Mouse (Mus musculus): ENCODE data around the gene Pradc1. TPM values are rescaled to one million over a fixed set of nuclear protein-coding genes. Genes with fewer than 3 reads are reported as not detected.

Pradc1 gene
- polyA plus RNA-seq, 1 experiment = 16.7 TPM

GRCm38 (mm10) chr6:85431274-85431841 lies 20.4 kb downstream of the Pradc1 start:
- DNase-seq (ENCODE audit: low read depth) = no peak
- TF ChIP-seq CTCF (IDR thresholded peaks at IDR 0.05; ENCODE audit: borderline replicate concordance, extremely low read depth, insufficient read depth, insufficient read length) = no peak
- no peak for TF ChIP-seq POLR2A (IDR thresholded peaks at IDR 0.05; ENCODE audit: borderline replicate concordance, extremely low read depth, insufficient read depth, insufficient read length, poor library complexity, severe bottlenecking)

GRCm38 (mm10) chr6:85423836-85424379 lies 27.9 kb downstream of the Pradc1 start, which contains the start of gene Noto:
Gene Noto, plus strand, starts transcription at chr6:85423886.
- TF ChIP-seq CTCF (IDR thresholded peaks at IDR 0.05; ENCODE audit: borderline replicate concordance, extremely low read depth, insufficient read depth, insufficient read length) (no peak), POLR2A (IDR thresholded peaks at IDR 0.05; ENCODE audit: borderline replicate concordance, extremely low read depth, insufficient read depth, insufficient read length, poor library complexity, severe bottlenecking) (no peak)
- no peak for DNase-seq (ENCODE audit: low read depth)

GRCm38 (mm10) chr6:85419150-85419549 lies 32.6 kb downstream of the Pradc1 start:
- no peak for DNase-seq (ENCODE audit: low read depth)
- TF ChIP-seq CTCF (IDR thresholded peaks at IDR 0.05; ENCODE audit: borderline replicate concordance, extremely low read depth, insufficient read depth, insufficient read length) = no peak
- TF ChIP-seq POLR2A (IDR thresholded peaks at IDR 0.05; ENCODE audit: borderline replicate concordance, extremely low read depth, insufficient read depth, insufficient read length, poor library complexity, severe bottlenecking) = no peak

- TF ChIP-seq CTCF (IDR thresholded peaks at IDR 0.05; ENCODE audit: borderline replicate concordance, extremely low read depth, insufficient read depth, insufficient read length) = no peak
- TF ChIP-seq POLR2A (IDR thresholded peaks at IDR 0.05; ENCODE audit: borderline replicate concordance, extremely low read depth, insufficient read depth, insufficient read length, poor library complexity, severe bottlenecking) = no peak
- no peak for DNase-seq (ENCODE audit: low read depth)
These were observed 35.9 kb downstream of the Pradc1 start for GRCm38 (mm10) chr6:85415829-85416228.

GRCm38 (mm10) chr6:85410771-85411273 lies 40.9 kb downstream of the Pradc1 start:
- DNase-seq (ENCODE audit: low read depth) = peak; percentile 91
- TF ChIP-seq CTCF (IDR thresholded peaks at IDR 0.05; ENCODE audit: borderline replicate concordance, extremely low read depth, insufficient read depth, insufficient read length) (peak; percentile 96), POLR2A (IDR thresholded peaks at IDR 0.05; ENCODE audit: borderline replicate concordance, extremely low read depth, insufficient read depth, insufficient read length, poor library complexity, severe bottlenecking) (no peak)

- TF ChIP-seq POLR2A (IDR thresholded peaks at IDR 0.05; ENCODE audit: borderline replicate concordance, extremely low read depth, insufficient read depth, insufficient read length, poor library complexity, severe bottlenecking) (no peak), CTCF (IDR thresholded peaks at IDR 0.05; ENCODE audit: borderline replicate concordance, extremely low read depth, insufficient read depth, insufficient read length) (no peak)
- DNase-seq (ENCODE audit: low read depth) = peak; percentile 54
These were observed 42.8 kb downstream of the Pradc1 start for GRCm38 (mm10) chr6:85409003-85409402.

- peak; percentile 59 for DNase-seq (ENCODE audit: low read depth)
- TF ChIP-seq POLR2A (IDR thresholded peaks at IDR 0.05; ENCODE audit: borderline replicate concordance, extremely low read depth, insufficient read depth, insufficient read length, poor library complexity, severe bottlenecking) (no peak), CTCF (IDR thresholded peaks at IDR 0.05; ENCODE audit: borderline replicate concordance, extremely low read depth, insufficient read depth, insufficient read length) (no peak)
These were observed 48.7 kb downstream of the Pradc1 start for GRCm38 (mm10) chr6:85403039-85403438.

- no peak for TF ChIP-seq CTCF (IDR thresholded peaks at IDR 0.05; ENCODE audit: borderline replicate concordance, extremely low read depth, insufficient read depth, insufficient read length)
- no peak for TF ChIP-seq POLR2A (IDR thresholded peaks at IDR 0.05; ENCODE audit: borderline replicate concordance, extremely low read depth, insufficient read depth, insufficient read length, poor library complexity, severe bottlenecking)
- DNase-seq (ENCODE audit: low read depth) = no peak
These were observed 49.2 kb downstream of the Pradc1 start for GRCm38 (mm10) chr6:85402613-85403012.

GRCm38 (mm10) chr6:85399715-85400114 lies 52.1 kb downstream of the Pradc1 start:
- DNase-seq (ENCODE audit: low read depth) = peak; percentile 82
- TF ChIP-seq CTCF (IDR thresholded peaks at IDR 0.05; ENCODE audit: borderline replicate concordance, extremely low read depth, insufficient read depth, insufficient read length) (no peak), POLR2A (IDR thresholded peaks at IDR 0.05; ENCODE audit: borderline replicate concordance, extremely low read depth, insufficient read depth, insufficient read length, poor library complexity, severe bottlenecking) (no peak)

GRCm38 (mm10) chr6:85397165-85397564 lies 54.6 kb downstream of the Pradc1 start:
- no peak for DNase-seq (ENCODE audit: low read depth)
- TF ChIP-seq POLR2A (IDR thresholded peaks at IDR 0.05; ENCODE audit: borderline replicate concordance, extremely low read depth, insufficient read depth, insufficient read length, poor library complexity, severe bottlenecking) (no peak), CTCF (IDR thresholded peaks at IDR 0.05; ENCODE audit: borderline replicate concordance, extremely low read depth, insufficient read depth, insufficient read length) (peak; percentile 52; the same call in 1 of the 2 replicates)

Other genes with a start within 250 kb of the Pradc1 start
- 15.1 and 17.5 TPM in 2 replicates for gene Sfxn5, start 118.5 kb downstream of the Pradc1 start, polyA plus RNA-seq (2012; rRNA removed)
- gene Rab11fip5, start 77.3 kb downstream of the Pradc1 start, polyA plus RNA-seq (2012; rRNA removed) = 14.8 and 23.1 TPM in 2 replicates
- not detected in 2 replicates for gene Noto, start 28.1 kb downstream of the Pradc1 start, polyA plus RNA-seq (2012; rRNA removed)
- gene Smyd5, start 20.0 kb downstream of the Pradc1 start, polyA plus RNA-seq (2012; rRNA removed) = 65.3 and 67.0 TPM in 2 replicates
- gene Cct7, start 456 bp downstream of the Pradc1 start, polyA plus RNA-seq (2012; rRNA removed) = 313 and 319 TPM in 2 replicates
- 17.7 and 24.5 TPM in 2 replicates for gene Fbxo41, start 51.0 kb upstream of the Pradc1 start, polyA plus RNA-seq (2012; rRNA removed)
- 0.05 and 0.10 TPM in 2 replicates for gene Egr4, start 61.6 kb upstream of the Pradc1 start, polyA plus RNA-seq (2012; rRNA removed)
- 5.3 and 7.1 TPM in 2 replicates for gene Alms1, start 135.6 kb upstream of the Pradc1 start, polyA plus RNA-seq (2012; rRNA removed)